Mouse (Mus musculus) liver, adult (tissue): ENCODE measurements around the gene Clec3b.

Source experiments
- GATA4 ChIP-seq: IDR thresholded peaks from 2 replicates; pipeline ENCODE4 v1.6.1; 2014; ENCODE audit warnings: mild to moderate bottlenecking, low read length; ENCODE audit not compliant: insufficient replicate concordance

The Clec3b gene

DNA sequence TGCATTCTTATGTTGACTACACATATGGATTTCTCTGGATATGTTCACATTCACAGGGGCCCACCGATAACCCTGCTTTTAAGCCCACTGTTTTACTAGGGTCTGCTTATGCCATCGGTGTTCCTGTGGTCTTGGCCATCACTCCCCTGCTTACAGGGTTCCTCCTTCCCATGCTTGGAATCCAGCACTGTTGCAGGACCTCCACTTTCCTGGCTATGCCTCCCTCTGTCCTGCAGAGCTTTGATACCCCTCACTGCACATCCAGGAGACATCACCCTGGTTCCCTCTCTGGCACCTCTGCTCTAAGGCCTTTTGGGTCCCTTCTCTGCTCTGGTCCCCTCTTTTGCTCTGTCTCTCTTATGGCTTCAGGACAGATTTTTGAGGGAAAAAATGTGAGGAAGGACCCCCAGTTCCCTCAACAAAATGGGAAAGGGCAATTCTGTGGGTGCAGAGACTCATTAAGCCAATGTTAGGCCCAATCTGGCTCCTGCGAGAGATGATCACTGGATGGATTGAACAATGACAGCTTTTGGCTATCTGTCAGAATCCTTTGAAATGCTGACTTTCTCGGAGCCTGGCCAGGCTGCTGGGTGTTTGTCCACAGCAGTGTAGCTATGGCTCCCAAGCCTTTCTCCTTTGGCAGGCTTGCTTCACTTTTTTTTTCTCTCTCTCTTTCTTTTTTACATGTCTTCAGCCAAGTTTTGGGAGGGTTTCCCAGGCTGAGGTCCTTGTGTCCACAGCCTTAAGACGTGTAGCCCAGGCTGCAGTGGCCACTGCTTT, at the start of gene Clec3b:
TSS of gene Clec3b (plus strand) at position 706 of the 780 bp plus-strand sequence.
- TF ChIP-seq GATA4: no peak

DNA sequence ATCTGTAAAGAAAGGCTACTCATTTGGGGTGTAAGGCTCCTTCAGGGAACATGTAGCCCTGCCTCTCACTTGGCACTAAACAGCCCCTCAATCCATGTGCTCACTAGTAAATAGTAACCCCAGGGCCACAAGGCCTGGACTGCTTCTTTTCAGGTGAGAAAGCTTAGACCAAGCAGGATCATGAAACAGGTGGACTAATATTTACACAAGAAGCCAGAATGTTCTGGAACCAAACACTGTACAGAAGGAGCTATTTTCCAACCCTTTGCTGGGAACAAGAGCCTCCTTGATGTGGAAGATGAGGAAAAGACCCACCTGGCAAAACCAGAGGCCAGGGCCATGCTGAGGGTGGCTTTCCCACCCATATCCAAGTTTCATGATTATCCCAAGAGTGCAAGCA, 47.3 kb upstream of the Clec3b start:
- TF ChIP-seq GATA4: no peak

DNA sequence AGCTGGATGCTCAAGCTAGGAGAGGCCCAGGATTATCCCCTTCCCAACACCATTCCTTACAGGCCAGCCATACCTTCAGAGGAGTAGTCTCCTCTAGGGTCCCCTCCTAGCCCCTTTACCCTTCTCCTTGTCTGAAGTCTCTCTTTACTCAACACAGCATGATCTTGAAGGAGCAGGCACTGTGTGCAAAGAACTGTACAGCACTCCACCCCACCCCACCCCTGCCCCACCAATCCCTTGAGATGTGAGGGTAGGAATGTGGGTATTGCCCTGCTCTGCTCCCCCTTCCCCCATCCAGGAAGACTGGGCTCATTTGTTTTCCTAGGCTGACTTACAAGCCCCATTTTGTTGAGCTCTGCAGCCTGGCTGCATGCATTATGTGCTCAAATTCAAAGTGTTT, 46.4 kb upstream of the Clec3b start:
- no peak for TF ChIP-seq GATA4

DNA sequence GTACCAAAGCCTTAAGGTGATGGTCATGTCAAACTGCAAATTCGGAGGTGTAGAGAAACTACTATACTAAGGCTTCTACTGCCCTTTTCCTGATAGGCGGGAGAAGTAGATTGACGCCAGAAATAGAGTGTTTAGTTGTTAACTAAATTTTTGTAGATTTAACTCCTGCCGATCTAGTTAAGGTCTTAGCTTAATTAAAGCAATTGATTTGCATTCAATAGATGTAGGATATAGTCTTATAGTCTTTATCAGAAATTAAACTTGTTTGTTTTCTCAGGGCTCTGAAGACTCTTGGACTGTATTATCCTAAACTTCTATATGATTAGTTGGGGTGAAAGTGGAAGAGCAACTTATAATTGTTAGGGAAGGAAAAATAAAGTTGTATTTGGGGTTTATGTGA, 43.6 kb upstream of the Clec3b start:
- TF ChIP-seq GATA4: no peak

DNA sequence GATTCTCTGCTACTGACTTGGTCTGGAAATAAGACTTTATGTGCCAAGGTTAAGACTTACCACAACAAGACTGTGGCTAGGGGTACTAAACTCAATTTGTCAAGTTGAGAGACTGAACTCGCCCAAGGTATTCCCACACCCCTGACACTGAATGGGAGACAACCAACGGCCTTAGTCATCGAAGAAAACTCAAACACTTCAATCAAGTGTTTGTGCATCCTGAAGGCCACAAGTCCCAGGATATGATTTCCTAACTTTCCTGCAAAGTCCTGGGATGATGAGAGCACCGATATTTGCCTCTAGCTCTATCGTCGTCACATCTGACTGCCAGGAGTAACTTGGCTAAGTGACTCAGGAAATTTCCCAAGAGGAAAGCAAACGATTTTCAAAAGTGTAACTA, 41.6 kb upstream of the Clec3b start:
- no peak for TF ChIP-seq GATA4

DNA sequence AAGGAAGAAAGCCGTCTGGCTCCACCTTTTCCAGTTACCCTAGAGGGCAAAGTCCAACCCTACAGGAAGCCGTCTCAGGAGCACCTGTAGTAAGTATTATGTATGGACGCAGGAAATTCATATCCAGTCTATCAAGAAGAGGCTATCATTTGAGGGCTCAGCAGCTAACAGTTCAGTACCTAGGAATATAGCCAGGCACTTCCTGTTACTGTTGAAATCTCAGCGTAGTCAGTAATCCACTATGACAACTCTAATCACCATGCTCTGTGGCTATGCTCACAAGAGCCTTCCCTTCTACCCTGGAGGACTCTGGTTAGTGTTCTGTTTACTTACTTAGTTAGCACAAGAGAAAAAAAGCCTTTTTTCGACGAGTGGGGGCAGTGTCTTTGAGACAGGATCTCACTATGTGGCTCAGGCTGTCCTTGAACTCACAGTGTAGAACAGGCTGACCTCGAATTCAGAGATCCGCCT, 39.0 kb upstream of the Clec3b start:
- TF ChIP-seq GATA4: no peak

DNA sequence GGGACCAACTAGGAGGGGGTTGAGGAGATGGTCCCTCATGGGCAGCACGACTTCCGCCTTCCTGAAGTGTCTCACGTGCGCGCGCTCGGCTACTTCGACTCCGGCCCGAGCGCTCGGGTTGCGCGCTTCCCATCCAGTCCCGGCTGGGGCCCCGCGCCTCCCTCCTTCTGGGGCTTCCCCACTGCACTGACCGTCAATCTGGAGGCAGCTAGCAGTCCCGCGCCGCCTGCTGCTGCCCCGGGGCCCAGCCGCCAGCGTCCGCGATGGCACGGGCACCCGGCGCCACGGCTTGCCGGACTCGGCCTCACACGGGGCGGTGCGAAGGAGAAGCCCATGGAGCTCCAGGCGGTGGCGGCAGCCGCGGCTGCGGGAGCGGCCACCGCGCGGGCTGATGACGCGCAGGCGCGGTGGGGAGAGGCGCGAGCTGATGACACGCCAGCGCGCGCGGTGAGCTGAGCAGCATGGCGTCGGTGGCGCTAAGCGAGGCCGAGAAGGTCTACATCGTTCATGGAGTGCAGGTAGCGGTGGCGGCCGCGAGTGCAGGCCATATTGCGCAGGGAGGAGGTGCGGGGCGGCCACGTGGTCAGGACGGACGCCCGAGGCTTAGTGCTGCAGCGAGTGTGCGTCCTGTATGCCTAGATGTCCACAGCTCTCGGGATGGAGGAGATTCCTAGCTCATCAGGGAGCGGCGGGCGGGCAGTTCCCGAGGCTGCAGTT, 37.8 kb upstream of the Clec3b start, which contains the start of the genes Zdhhc3 and Exosc7:
TSS of gene Zdhhc3 (minus strand) at position 401 of the 717 bp plus-strand sequence.
TSS of gene Exosc7 (plus strand) at position 411 of the 717 bp plus-strand sequence.
- peak; percentile 31; the same call in 1 of the 2 replicates for TF ChIP-seq GATA4

DNA sequence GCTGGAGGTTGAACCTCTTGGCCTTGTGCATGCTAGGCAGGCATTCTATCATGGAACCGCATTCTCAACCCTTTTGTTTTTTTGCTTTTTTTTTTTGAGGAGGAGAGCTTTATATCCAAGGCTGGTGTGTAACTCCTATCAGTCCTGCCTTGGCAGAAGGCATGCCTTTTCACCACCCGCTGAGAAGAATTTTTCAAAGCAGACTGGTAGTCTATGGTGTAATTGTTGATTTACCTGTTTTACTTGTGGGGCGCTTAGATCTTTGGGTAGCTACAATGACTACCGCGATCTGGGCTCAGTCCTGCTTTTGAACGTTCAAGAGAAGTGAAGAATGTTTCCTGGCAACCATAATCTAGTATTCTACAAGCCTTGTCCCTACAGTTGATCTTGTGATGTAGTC, 36.8 kb upstream of the Clec3b start:
- TF ChIP-seq GATA4: no peak

DNA sequence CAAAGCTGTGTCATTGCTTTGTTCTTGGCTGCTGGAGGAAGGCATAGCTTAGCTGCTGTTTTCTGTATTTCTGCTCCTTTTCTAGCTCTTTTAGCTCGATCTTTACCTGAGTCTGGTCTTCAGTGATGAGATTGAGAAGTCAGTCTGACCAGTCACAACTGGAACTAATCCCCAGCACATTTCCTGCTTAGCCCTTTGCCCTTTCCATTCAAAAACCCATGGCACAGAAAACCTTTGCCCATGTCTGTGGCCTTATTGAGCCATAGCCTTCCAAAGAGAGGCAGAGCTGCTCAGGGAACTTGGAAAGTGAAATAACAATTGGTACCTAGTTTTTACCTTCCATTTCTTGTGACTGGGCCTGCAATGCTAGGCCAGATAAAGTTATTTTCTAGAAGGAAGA, 35.2 kb upstream of the Clec3b start:
- no peak for TF ChIP-seq GATA4

DNA sequence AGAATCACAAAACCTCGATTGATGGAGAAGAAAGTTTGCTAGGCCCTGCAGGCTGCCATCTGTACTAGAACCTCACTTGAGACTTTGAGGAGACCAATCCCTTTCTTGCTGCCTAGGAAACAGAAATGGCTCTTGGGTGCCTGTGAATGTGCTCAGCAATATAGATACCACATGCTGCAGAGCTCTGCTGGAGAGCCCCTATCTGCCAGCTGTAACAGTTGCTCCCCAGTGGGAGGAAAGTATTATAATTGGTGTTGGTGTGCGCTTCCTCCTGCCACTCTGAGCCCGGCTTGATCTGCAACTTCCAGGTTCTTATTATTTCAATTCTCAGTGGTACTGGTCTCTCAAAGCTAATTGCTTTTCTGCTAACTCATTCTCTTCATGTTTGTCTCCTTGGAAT, 27.7 kb upstream of the Clec3b start:
- TF ChIP-seq GATA4: no peak

DNA sequence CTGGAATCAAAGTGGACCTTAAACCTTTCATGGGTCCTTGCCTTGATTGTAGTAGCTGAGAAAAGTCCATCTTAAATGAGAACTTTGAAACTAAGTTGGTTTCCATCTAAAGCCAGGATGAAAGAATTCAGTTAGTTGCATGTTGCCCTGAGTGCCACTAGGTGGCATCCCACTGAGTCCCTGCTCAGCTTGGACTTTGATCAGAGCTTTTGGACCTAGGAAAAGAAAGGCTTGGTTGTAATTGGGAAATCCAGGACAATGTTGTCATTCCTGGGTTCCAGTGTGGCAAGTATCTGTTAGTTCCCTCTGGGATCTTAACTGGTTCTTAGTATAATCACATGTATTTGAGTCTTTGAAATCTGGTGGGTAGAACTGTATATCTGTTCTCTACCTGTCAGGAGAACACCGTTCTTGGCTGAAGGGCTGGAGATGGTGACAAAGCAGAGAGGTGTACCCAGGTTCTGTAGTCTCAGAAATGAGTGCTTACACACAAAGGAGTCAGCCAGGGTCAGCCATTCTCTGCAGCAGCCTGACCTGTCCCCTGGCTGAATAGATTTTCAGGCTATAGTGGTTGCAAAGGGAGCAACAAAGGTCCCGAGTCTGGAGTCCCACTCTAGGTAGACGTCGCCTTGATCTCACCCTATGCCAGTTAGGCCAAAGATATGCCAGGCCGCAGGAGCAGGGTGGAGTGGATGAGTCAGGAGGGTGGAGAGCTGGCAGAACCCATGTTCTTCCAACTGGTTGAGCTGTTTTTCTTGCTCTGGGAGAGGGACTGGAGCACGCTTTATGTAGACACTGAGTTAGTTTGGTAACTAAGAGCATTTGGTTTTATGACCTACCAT, 27.0 kb upstream of the Clec3b start:
- no peak for TF ChIP-seq GATA4

DNA sequence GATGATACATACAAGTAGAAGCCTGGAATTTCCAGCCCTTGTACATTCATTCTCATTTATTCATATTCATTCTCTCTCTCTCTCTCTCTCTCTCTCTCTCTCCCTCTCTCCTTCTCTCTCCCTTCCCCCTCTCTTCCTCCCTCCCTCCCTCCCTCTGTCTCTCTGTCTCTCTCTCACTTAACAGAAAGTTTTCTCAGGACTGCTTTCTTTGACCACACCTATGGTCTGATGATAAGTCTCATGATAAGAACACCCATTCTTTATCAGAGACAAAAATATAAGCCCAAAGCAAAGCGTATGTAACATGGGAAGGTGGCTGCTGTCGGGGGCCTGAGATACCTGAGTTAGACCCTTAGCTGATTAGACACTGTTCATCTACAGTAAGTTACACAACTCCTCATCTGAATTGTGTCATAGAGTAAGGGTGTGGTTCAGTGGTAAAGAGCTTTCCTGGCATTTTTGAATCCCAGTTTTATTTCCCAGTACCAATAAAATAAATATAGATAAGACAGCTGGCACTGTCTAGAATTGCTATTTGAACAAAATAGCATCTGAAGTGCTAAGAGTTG, 26.2 kb upstream of the Clec3b start:
- no peak for TF ChIP-seq GATA4

DNA sequence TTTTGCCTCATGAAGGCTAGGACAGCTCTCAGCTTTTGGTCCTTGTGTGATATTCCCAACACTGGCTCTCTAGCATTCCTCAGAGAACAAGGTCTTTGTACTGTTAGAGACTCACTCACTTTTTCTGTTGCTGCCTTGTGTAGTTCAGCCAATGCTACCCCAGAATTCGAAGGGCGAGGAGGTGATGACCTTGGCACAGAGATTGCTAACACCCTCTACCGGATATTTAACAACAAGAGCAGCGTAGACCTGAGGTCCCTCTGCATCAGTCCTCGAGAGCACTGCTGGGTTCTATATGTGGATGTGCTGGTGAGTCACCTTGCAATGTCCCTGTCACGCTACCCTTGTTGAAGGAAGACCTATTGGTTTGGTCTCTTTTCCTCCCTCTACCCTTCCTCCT, 23.1 kb upstream of the Clec3b start:
- no peak for TF ChIP-seq GATA4

DNA sequence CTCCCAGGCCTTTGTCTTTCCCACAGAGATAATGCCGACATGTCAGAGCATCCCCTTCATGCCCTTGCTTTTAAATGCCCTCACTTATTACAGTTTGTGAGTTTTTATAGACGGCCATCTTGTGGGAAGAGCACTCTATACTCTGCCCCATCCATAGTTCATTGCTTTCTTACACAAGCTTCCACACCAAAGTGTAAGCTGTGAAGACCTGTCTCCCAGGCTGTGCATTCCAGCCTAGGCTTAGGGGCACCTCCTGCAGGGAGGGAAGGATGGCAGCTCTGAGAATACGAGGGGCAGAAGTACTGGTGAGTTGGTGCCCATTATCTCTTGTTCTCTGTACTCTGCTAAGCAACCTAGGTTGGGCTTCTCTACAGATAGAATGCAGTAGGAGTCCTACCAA, 17.8 kb upstream of the Clec3b start:
- TF ChIP-seq GATA4: no peak
